Mouse (Mus musculus): ENCODE data around the gene Zer1.

- no peak for TF ChIP-seq CTCF (IDR thresholded peaks at IDR 0.05; ENCODE audit: control insufficient read depth, insufficient read depth, insufficient read length)
- no peak for TF ChIP-seq MYOG (IDR thresholded peaks at IDR 0.05; ENCODE audit: control insufficient read depth, extremely low read depth, insufficient read length)
Measured at GRCm38 (mm10) chr2:30062249-30063093, 61.9 kb downstream of the Zer1 start.

Data from C2C12 (cell line).